Mouse (Mus musculus): ENCODE data around the gene Irf6. TPM values are rescaled to one million over a fixed set of nuclear protein-coding genes. Genes with fewer than 3 reads are reported as not detected.
A peak's percentile ranks its signal among the peaks of the same experiment; 100 is the strongest.

Gene Irf6
- total RNA-seq (2021): 1 to 10 TPM; 3.6 to 4.7 TPM
- long read RNA-seq, experiment 1, full-length matches to known transcripts: 3 of 5 reads
- long read RNA-seq, experiment 1, partial matches to known transcripts: 2 of 5 reads
- long read RNA-seq, experiment 1, other reads (novel, unspliced or antisense): 0 of 5 reads
- long read RNA-seq, experiment 2, full-length matches to known transcripts: 3 of 3 reads
- long read RNA-seq, experiment 2, partial matches to known transcripts: 0 of 3 reads
- long read RNA-seq, experiment 2, other reads (novel, unspliced or antisense): 0 of 3 reads

DNA sequence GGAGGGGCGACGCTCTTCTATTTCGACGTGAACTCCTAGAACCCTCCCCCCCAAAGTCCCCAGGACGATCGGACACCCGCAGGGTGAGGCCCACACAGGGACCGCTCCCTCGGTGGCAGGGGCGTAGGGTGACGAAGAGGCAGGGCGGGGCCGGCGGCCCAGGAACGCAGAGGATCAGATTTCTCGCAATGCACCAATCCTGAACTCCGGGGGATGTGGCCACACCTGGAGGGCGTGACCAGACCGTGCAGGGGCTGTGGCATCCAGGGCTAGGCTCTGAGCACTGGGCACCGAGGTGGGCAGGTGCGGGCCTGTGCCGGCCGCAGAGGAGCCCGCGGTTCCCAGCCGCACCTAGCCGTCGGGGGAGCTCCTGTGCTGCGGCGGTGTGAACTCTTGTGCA lies at the start of gene Irf6:
Gene Irf6 (plus strand): TSS at position 240 of the 400 bp plus-strand sequence.
- peak; percentile 12 to 35 for DNase-seq (ENCODE audit: low spot score in 2 of 2)

DNA sequence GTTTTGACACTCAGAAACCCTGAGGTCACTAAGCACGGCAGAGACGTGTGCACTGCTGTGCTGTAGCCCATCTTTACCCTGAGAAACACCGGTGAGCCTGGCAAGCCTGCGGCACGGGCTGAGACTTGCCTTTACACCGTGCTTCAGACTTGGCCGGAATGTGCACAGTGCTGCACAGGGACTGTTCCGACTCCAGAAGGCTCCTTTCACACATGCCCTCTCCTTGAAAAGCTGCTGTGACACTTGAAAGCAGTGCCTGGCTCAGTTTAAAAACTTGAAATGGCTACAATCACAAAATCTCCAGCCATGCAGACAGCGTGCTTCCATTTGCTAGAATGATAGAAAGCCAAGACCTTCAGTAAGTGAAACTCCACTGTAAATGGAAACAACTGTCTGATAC lies 40.8 kb upstream of the Irf6 start:
- no peak for DNase-seq (ENCODE audit: low spot score in 2 of 2)

DNA sequence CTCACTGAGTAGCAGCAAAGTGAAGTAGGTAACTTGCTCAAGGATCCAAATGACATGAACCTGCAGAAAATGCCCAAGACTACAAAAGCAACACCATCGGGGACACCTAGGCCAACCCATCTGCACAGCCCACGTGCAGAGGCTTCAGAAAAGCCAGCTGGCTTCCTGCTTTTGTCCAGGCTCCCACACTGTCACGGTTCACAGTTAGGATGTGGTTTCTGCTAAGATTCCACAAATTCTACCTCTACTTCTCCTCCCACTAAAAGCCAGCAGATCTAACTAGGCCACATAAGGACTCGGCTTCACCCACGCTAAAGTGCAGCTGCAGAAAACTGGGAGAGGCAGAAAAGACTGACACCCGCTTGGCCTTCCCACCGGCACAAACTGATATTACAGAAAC lies 30.1 kb upstream of the Irf6 start:
- DNase-seq (ENCODE audit: low spot score in 2 of 2): no peak

DNA sequence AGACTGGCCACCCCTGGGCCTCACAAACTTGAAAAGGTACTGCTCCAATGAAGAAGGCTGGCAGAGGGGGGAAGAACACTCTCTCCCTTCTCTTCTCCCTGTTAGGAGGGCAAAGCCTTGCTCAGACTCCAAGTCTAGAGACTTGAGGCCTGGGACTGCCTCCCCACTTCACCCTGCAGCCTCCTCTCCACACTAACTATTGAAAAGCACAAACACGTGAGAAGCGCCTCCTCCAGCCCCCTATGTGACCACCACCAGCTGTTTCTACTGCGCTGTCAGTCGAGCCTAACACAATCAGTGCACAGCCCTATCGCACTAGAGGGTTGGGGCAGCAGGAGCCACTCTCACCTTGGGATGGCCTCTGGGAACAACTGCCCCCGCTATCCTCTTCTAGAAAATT lies 29.6 kb upstream of the Irf6 start:
- DNase-seq (ENCODE audit: low spot score in 2 of 2): no peak

DNA sequence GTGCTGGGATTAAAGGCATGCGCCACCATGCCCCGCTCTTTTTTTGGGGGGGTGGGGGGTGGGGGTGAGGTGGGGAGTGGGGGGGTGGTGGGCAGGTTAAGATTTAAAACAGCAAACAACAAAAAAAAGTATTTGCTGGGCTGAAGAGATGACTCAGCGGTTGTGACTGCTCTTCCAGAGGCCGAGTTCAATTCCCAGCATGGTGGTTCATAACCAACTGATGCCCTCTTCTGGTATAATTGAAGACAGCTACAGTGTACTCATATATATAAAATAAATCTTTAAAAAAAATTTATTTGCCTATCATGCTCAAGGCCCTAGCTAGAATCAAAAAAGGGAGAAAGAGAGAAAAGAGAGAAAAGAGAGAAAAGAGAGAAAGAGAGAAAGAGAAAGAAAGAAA lies 27.1 kb upstream of the Irf6 start:
- DNase-seq (ENCODE audit: low spot score in 2 of 2): no peak

DNA sequence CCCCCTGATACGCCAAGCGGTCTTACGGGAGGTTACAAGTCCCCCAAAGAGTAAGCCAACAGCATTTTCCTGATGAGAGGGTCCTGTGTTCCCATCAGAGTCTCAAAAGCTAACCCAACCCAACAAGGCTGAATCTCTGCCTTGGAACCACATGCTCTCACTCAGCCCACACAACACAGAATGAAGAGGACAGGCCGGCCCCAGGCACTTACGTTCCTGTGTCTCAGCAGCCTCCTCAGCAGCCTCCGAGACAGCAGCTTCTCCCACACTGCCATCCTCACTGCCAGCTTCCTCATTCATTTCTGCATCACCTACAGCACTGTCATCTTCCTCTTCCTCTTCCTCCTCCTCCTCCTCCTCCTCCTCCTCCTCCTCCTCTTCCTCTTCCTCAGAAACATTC lies 24.9 kb upstream of the Irf6 start:
- no peak for DNase-seq (ENCODE audit: low spot score in 2 of 2)

DNA sequence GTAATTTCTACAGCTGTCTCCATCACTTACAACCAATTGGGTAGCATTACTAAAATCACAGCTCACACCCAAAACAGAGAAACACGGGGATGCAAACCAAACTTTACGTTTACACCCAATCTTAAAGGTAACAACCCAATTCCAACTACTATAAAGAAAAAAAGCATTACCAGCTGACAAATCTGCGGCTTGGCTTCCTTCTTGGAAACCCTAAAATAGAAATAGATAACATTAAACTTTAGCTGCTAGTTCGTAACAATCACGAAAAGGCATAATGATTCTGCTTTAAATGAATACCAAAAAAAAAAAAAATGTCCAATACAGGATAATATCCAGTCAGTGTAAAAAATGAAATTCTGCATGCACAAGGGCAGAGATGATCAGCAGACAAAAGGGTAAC lies 23.6 kb upstream of the Irf6 start:
- no peak for DNase-seq (ENCODE audit: low spot score in 2 of 2)

DNA sequence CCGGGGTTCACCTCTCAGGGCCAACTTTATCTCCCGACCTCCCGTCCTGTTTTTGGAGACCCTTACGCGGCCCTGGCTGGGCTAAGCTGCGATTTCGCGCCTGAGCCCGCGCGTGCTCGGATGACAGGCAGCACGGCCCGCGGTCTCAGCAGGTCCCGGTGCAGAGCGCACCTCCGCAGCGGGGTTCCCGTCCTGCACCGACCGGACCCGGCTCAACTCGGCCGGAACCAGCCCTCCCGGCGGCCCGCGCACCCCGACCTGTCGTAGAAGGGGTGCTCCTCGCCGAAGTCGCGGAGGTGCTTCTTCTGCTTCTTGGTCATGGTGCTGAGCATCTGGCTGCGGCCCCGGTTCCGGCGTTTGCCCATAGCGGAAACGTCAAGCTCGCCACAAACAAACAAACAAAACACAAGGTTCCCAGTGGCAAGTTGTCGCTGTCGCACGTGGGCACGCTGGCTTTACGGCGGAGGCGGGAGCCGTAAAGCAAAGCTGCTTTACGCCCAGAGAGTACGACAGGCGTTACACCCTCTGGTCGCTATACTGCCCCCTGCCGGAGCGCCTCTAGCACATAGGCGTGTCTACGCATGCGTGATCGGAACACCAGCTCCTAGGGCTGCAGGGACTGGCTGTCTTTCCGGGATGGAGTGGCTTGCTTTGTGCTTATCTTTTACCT lies 23.0 kb upstream of the Irf6 start, which contains the start of gene Diexf:
Gene Diexf (minus strand): TSS at position 487 of the 670 bp plus-strand sequence.
- peak; percentile 89 to 96 for DNase-seq (ENCODE audit: low spot score in 2 of 2)

DNA sequence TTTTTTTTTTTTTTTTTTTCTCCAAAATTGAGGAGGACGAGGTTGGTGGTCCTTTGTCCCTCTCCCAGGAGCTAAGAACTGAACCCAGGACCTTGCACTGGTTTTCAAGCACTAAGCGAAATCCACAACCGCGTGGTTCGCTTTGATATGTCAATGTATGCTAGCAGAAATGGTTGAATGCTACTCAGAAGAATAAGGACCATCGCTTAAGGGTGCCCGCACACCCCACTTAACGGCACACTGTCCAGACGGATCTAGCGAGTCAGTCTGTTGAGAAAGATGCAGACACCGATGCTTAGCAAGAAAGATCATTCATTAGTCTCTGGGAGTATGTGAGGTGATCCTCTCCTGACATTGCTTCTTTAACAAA lies 22.5 kb upstream of the Irf6 start:
- DNase-seq (ENCODE audit: low spot score in 2 of 2): no peak

DNA sequence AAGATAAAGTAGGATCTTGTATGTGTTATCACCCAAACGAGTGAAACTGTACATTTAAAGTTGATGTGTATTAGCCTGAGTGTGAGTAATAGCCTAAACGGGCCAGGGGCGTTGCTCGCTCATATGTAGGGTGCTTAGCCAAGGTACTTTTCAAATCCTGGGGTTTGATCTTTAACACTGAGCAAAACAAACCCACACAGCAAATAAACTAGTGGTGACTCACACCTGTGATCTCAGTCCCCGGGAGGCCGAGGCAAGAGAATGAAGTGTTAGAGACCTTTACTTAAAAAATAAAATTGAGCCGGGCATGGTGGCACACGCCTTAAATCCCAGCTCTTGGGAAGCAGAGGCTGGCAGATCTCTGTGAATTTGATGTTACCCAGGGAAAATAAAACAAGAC lies 22.1 kb upstream of the Irf6 start:
- no peak for DNase-seq (ENCODE audit: low spot score in 2 of 2)

DNA sequence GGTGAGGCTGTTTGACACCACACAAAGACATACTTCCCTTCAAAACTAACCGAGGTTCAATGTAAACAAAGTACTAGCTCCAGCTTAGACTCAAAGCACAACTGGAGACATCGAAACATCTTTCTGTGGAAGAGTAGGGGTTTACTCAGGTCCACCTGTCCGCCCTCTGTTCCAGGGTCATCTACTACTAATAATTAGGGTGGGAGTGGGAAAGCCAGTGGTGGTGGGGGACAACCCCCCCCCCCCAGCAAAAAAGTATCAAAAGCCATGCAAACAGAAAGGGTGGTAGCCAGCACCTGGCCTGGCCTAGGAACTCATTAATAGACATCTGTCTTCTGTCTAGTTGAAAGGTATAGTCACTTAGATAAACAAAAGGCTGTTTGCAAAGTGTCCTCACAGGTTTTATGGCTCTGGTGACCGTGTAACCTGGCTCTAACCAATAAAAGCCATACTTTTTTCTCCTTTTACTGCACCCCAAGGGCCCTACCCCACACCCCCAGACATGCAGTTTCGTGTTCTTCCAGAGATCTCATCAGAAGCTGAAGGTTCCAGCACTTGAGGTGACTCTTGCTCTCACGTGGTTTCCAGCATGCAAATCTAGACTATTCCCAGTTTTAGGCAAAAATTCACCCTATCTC lies 21.5 kb upstream of the Irf6 start:
- no peak for DNase-seq (ENCODE audit: low spot score in 2 of 2)

DNA sequence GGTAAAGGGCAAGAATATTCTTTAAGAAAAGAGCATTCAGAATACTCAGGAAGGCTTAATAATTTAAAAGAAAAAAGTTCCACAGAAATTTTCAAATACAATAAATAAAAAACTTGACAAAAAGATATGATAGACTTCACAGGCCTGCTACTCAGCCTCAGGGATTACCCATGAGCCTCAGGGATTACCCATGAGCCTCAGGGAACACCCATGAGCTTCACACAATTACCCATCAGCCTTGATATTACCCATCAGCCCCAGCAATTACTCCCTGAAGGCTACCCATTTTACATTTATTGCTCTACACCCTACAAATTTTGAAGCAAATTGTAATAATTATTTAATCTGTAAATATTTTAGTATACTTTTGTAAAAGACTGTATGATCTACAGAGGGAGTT lies 20.5 kb upstream of the Irf6 start:
- DNase-seq (ENCODE audit: low spot score in 2 of 2): no peak

DNA sequence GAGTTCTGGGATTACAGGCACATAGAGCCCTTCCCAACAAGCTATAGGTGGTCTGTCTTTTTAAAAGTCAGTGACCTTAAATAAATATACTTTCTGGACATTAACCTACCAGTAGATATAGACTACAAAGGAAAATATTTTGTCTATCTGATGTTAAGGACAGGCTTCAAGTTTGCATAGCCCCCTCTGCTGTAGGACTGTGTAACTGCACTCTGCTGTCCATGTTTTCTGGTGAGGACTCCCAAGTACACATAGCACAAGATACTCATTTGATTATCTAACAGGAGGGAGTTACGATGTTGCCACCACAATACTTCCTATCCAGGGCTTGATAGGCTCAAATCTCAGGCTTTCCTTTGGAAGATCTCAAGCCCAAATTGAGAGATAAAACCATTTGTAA lies 19.2 kb upstream of the Irf6 start:
- no peak for DNase-seq (ENCODE audit: low spot score in 2 of 2)

DNA sequence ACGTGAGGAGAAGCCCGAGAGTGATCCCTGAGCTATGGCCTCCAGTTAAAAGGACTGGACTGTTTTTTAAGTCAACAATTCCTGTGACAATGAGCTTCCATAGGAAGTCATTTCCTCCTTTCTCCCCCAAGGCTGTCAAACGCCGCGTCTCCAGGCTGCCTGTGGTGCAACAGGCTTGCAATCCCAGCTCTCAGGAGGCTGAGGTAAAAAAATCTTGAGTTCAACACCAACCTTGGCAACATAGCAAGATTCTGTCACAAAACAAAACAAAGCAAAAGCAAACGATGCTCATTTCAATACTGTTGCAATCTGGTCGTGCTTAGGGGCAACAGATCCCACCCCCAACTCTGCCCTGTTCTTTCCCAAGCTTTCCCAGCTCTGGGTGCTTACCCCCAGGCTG lies 14.8 kb upstream of the Irf6 start:
- no peak for DNase-seq (ENCODE audit: low spot score in 2 of 2)

DNA sequence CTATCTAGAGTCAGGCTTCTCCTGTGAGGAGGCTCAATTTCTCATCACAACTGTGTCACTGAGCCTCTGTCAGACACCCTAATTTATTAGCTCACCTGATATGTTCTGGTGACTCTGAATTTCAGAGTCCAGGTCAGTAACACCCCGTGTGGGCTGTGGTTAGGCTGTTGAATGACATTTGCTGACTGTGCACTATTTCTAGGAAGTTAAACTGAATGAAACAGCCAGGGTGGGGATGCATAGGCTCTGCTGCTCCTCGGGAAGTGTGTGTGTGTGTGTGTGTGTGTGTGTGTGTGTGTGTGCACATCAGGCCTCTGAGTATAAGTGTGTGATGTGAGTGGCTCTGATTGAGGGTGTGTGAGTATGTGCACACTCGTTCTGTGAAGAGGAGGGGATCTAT lies 14.2 kb upstream of the Irf6 start:
- no peak for DNase-seq (ENCODE audit: low spot score in 2 of 2)

DNA sequence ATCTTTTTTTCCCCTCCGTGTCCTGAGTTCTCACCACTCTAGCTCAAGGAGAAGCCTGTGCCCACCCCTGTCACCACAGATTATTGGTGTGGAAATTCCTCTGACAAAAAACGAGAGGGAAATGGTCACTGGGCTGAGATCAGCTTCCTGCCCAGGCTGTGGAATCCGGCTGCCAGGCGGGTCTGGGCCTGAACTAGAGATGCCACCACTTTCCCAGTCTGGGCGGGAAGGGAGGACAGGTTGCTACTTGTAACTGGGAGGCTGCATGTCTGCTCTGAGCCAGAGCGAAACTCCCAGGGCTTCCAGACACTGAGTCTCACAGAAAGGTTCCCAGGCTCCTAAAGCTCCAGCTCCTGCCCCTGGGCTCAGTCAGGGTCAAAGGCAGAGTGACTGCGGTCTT lies 11.8 kb upstream of the Irf6 start:
- DNase-seq (ENCODE audit: low spot score in 2 of 2): no peak

DNA sequence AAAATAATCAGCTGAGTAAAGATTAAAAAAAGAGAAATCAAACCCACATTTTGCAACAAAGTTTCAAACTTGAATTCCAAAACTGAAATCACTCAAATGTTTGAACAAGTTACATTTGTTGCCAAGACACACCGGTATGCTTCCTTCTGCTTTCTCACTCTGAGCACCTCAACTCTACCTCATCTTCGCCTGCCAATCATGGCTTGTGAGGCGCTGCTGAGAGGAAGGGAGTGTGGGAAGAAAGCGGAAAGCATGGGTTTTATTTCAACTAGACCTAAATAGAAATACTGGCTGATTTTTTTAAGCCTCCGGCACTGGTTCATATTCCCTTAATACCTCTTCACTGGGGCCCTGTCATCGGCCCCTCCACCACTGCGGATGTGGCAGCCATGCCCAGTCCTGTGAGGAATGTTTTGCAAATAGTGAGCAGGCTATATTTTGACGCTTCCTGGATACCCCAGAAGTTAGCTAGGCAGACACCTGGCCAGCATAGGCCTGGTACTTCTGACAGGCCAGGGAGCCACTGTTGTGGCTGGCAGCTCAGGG lies 10.3 kb upstream of the Irf6 start:
- DNase-seq (ENCODE audit: low spot score in 2 of 2): no peak

DNA sequence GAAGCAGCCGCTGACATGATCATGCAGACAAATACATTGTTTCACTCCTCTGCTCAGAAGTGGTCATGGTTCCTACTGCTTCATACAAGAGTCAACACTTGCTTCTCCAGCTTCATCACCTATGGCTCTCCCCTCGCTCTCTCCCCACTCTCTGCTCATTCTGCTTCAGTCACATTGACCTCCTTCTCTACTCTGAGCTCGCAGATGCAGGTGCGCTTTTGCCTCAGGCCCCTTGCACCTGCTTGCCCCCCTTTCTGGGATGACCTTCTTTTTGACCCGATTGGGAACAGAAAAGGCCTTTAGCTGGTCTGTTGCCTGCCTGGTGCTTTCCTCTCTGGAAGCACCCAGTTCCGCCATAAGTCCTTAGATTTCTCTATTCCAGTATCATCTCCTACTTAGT lies 8.4 kb upstream of the Irf6 start:
- no peak for DNase-seq (ENCODE audit: low spot score in 2 of 2)

DNA sequence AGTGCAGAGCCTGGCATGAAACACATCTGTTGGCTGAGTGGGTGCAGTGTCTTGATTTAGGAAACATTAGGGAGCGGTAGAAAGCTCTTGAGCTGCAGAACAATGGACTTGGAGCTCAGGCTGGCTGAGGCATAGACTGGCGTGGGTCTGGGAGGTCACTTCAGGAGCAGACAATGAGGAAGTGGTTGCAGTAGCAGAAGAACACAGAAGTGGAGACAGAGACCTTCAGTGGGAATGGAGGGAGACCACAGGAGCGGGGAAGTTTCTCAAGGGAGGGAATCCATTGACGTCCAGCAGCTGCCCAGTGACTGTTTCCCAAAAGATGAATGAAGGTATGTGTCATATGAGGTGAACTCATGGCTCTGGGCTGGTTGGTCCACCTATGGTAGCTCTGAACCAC lies 7.8 kb upstream of the Irf6 start:
- no peak for DNase-seq (ENCODE audit: low spot score in 2 of 2)

DNA sequence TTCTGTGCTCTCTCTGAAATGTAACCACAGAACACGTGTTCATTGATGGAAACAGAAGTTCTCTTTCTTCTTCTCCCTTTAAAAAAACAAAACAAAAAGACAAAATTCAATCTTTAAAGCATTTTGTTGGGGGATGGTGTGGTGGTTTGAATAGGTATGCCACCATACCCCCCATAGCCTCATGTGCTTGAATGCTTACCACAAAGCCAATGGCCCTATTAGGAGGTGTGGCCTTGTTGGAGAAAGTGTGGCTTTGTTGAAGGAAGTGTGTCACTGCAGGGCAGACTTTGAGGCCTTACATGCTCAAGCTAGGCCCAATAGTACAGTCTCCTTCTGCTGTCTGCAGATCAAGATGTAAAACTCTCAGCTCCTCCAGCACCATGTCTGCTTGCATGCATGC lies 6.5 kb upstream of the Irf6 start:
- DNase-seq (ENCODE audit: low spot score in 2 of 2): no peak

DNA sequence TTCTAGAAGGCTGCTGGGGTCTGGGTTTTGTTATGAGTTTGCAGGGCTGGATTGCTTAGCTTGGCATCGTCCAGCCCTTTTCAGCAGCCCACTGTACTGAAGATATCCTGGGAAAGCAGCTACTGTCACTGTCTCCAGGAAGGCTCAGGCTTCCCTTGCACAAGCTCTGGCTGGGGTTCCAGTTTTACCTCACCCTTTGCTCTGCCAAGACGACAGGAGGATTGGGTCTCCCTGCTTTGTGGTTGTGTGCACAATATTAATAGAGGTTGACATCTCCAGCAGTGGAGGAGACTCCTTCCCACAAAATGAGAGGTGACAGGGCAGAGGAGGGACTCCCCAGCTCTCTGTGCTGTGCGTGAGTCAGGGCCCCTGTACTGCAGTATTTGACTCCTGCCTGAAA lies 3.7 kb upstream of the Irf6 start:
- no peak for DNase-seq (ENCODE audit: low spot score in 2 of 2)

DNA sequence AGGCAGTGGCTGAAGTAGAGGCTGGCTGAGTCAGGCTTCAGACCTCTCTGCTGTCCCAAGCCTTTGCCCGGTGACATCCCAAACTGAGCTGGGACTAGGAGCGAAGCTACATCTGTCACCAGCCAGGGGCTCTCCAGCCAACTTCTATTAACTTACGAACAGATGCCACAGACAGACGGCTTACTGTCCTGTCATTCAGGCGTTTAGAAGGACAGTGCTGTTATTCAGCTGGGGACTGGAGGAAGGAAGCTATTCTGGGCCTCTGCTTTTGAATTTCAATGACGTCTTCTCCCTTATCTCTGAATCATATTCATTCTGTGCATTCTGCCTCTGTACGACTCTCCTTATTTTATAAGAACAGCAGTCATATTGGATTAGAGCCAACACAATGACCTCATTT lies 1.8 kb upstream of the Irf6 start:
- no peak for DNase-seq (ENCODE audit: low spot score in 2 of 2)

DNA sequence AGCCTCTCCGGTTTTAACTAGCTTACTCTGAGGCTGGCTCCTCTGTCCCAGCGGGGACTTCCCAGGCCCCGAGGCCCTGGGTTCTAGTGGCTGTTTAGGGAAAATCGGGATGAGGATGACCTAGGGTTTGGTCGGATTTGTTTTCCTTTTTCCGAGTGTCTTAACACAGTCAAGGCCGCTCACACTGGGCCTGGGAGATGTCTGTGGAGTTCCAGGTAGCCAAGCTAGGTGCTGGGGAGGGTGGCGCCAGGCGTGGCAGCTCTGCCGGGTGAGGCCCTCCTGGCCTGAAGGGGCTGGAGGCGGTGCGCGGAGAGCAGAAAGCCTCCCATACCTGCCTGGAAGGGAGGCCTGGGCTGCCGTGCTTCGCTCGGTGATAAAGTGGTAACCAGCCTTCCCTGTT lies 650 bp downstream of the Irf6 start:
- DNase-seq (ENCODE audit: low spot score in 2 of 2): no peak

Data from adrenal gland, postnatal 4 days (tissue).